In the genomic region with DNA sequence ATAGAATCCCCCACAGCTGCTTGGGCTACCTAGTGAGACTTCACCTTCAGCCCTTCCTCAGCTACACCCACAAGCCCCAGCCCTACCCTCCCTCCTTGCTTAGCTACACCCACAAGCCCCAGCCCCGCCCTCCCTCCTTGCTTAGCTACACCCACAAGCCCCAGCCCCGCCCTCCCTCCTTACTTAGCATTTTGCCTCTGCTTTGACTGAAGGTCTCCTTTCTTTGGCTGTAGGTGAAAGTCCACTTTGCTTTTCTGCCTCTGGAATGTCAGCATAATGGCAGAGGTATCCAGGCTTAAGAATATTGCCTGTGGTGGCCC, we compare ENCODE assay signal across 10 mouse cellular contexts. TPM values are rescaled to one million over a fixed set of nuclear protein-coding genes. Genes with fewer than 3 reads are reported as not detected.
DNase-seq lines count a peak whose midpoint lies in the region; ATAC-seq lines count a peak whose summit lies in the region.
"Had no signal": no experiment of that assay in that cellular context is flagged by ENCODE, and none has a peak within 500 bp of the region (broad histone marks: within the 10 kb centered on the region; RNA-seq: fewer than 3 reads in every experiment).

No protein-coding gene starts in this region.

- peak; percentile 9 for DNase-seq in lung, postnatal 36 days
- no peak for DNase-seq in lung, postnatal 4 days
- DNase-seq in kidney, postnatal 4 days, result peak; percentile 65 to 79
- peak; percentile 86 for DNase-seq in yolk sac, embryonic 10.5 days (ENCODE audit: low spot score)
- no peak for DNase-seq in spleen, adult 12 weeks (ENCODE audit: low spot score)
- DNase-seq in gastrocnemius, postnatal 4 days (ENCODE audit: low spot score in 2 of 2), result no peak
- DNase-seq in left cerebral cortex, postnatal 10 days (ENCODE audit: extremely low spot score in 1 of 2, low spot score in 2 of 2), result no peak

- intact Hi-C loops in left cerebral cortex, postnatal 10 days (cut with DNase I), result no loop called here

- peak; percentile 47; the same call in 1 of the 2 replicates for ATAC-seq in granulocyte monocyte progenitor cell, adult 5-6 weeks (replicated peaks; ENCODE audit: poor library complexity, severe bottlenecking)
- ATAC-seq: midbrain, embryonic 13.5 days had no signal

RNA-seq across cellular contexts. Expression of a gene that starts 14.6 kb away (rescaled TPM):
- 1.0 TPM in 1 of 2 replicates, not detected in the other for total RNA-seq in granulocyte monocyte progenitor cell, adult 5-6 weeks (2014; fragmentation: Nextera tagmentation)
- 0.34 TPM in 1 of 2 replicates, not detected in the other for total RNA-seq in granulocyte monocyte progenitor cell, adult 5-6 weeks (2017)
- not detected for total RNA-seq in gastrocnemius, postnatal 4 days (2021)
- total RNA-seq in left cerebral cortex, postnatal 10 days (2021), result not detected
- total RNA-seq: layer of hippocampus, postnatal 10 days had no signal

Comparison
In these comparisons a context has a peak if more than half of its experiments do, and no peak if none do; other contexts are left out.
1. DNase-seq: peak in lung, postnatal 36 days (single experiment), kidney, postnatal 4 days (2 of 2) and yolk sac, embryonic 10.5 days (single experiment); none in lung, postnatal 4 days (0 of 2), spleen, adult 12 weeks (single experiment), gastrocnemius, postnatal 4 days (0 of 2) and left cerebral cortex, postnatal 10 days (0 of 2).